Mouse (Mus musculus) left cerebral cortex, postnatal 36 days (tissue): ENCODE measurements at regions not wholly inside any gene's neighbourhood (a gene's known extent, or its start where the extent isn't known, plus 50 kb on each side); places are given as distances from the start of the nearest gene placed in this dataset.

Source experiments
- DNase-seq, 2 experiments: peaks; one replicate each; pipeline ENCODE4 v3.0.0; 2021 to 2022; ENCODE audit warnings: low spot score in 2 of 2, mixed read lengths in 1 of 2
- intact Hi-C: fragments of 180-260 bp; cut with DNase I; formaldehyde crosslinking; loops from one replicate; pipeline ENCODE4 v1.15.1; 2025

DNA sequence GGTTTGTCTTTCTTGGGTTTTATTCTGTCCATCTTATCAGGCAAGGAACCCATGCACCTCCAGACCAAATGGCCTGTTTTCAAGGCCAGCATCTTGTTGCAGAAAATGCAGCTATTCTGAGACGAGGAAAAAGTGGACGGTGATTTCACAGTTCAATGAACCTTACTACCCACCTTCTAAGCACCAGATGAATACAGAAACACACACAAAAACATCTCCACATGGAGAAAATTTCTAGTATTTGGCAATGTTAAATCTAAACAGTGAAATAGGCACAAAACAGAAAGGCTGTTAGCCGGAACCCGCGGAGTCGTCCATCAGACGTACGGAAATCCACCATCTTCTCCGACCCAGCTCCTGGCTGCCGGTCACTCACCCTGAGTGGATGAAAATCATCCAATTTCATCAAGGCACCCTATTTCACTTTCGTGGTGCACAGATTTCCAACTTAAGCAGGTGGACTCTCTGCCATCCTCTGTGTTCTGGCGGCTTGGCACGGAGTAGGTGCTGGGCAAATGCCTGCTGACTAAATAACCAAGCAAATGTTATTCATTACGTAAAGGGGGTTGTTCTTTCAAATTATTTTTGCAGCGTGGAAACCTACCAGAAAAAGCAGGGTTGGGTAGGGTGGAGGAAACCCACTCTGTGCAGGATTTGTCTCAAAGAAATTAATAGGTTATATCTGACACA, 66.1 kb upstream of the Cpsf6 start:
- intact Hi-C loops = no loop called here
- DNase-seq = peak in 1 of 2 experiments; percentile 11

DNA sequence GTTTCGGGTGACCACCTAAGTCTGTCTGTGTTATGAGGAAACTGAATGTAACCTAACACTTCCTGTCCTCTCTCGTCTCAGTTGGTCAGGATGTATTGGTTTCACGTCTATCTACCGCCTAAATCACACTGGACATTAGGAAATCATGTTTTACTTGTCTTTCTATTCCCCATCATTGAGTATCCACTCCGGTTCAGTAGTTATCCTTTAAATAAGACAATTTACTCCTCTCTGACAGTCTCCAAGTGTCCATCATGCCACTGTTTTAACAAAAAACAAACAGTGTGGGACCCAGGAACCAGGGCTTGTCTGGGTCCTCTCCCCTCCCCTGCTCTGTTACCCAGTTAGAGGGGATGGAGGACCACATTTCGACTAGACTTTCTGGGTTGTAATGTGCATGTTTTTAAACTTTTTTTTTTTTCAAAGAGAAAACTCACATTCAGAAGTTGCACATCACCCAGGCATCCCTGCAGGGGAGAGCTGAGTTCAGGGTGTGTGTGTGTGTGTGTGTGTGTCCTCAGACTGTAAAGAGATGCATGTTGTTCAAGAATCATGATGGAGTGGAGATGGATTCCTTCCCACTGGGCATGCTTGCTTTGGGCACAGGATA, 65.5 kb upstream of the Cpsf6 start:
- intact Hi-C loops = no loop called here
- DNase-seq = no peak

DNA sequence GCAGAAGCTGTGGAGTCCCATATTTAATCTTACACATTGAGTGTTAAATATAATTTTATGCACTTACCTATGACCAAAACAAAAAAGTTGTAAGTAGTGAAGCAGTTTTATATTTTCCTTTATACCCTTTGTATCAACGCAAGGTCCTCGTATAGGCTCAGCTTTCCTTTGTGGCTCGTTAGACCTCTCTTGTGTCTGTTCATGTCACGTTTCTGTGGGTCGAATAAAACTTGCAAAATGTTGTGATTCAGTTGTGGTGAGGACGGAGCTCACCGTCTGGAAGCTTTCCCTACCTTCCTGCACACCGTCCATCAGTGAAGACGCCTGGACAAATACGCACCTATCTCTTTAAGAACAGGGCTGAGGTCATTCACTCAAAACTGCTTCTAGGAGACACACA, 64.9 kb upstream of the Cpsf6 start:
- intact Hi-C loops = no loop called here
- no peak for DNase-seq

DNA sequence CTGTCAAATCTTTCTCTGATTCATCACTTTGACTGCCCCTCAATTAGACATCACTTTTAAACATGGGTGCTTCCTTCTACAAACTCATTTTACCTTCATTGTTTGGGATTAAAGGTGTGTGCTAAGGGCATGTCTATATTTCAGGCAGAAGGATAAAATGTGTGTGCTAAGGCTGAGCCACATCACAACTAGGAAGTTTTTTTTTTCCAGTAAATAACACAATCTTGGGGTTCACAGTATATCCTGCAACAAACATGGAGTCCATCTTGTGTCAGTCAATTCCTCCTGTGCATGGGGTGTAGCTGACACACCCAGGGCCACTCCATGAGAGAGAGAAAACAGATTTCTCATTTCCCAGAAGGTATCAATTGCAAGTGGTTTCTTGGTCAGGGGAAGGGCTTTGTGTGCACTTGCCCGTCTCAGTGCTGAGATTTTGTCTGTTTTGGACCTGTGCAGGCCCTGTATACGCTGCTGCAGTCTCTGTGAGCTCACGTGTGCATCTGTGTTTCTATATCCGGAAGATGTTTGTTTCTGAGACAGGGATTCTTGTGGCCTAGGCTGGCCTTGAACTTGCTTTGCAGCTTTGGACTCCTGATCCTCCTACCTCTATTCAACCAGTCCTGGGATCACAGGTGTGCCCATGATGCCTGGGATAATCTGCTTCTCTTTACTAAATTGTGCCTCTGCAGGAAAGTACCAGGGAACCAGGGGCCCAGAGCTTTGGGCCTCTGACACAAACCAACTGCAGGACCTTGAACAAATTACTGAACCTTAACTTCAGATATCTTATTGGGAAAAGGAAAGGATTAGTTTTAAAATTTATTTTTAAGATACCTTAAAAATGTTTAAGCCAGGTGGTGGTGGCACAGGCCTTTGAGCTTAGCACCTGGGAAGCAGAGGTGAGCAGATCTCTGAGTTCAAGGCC, 63.9 kb upstream of the Cpsf6 start:
- no peak for DNase-seq
- intact Hi-C loops = no loop called here

DNA sequence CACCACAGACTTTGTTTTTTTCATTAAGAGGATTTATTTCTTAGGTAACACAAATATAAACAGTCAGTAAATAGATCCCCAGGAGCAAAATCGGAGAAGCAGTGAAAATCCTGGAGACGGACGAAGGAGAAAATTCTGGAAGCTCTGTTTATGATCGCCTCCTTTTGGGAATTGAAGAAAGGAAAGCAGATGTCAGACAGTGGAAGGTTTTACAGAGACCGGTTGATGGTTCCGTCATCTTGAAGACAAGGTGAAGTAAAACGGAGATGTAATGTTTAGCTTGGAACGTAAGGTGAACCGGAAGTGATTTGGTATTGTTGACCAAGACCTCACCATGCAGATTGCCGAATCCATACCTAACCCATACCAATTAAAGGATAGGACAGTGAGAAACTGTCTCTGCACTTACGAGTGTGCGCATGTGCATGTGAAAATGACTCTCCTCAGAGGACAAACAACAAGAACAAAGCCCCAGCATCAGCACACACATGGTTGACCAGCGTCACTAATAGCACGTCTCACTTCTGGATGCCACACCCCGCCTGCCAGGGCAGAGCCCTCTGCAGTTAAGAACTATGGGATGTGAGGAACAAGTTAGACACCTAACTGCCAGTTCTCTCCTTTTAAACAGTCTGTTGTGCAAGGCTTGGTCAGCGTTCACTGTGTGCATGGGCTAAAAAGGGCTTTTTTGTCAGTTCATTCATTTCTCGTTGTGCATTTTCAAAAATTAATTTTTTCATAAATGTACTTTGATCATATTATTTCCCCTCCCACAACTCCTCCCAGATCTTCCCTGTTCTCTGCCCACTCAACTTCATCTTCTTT, 62.4 kb upstream of the Cpsf6 start:
- intact Hi-C loops = no loop called here
- DNase-seq = no peak

DNA sequence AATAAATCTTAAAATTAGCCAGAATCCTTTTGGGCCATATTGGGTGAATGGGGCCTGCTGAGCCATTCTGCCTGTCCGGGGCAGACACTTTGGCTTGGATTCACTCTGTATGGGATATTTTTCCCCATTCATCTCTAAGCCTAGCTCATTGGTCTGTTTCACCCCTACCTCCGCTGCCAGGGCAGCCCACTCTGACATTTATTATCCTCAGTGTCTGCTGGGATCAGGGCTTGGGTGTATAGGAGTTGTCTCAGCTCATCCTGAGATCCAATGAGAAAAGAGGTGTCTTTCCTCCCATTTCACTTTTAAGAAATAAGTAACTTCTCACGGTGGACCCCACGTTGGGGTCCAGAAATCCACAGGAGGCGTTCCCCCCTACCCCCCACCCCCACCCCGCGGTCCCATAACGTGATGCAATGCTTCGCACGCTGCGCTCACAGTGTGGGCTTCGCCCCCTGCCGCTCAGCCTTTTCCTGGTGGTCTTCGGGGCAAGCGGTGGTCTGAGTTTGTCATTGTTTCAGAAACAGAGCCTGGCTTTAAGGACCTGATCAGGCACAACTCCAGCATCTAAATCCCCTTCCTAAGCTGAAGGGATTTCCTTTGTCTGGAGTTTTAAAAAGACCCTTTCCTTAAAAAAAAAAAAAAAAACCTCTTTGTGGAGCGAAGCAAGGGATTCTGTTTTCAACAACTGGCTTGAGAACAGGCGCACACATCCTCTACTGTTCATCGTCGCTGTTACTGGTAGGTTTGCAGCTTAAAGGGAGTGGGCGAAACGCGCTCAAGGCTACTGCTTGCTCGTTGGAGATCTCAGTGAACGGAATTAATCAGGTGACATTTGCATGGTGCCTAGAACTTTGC, 61.5 kb upstream of the Cpsf6 start:
- no peak for DNase-seq
- intact Hi-C loops = no loop called here

DNA sequence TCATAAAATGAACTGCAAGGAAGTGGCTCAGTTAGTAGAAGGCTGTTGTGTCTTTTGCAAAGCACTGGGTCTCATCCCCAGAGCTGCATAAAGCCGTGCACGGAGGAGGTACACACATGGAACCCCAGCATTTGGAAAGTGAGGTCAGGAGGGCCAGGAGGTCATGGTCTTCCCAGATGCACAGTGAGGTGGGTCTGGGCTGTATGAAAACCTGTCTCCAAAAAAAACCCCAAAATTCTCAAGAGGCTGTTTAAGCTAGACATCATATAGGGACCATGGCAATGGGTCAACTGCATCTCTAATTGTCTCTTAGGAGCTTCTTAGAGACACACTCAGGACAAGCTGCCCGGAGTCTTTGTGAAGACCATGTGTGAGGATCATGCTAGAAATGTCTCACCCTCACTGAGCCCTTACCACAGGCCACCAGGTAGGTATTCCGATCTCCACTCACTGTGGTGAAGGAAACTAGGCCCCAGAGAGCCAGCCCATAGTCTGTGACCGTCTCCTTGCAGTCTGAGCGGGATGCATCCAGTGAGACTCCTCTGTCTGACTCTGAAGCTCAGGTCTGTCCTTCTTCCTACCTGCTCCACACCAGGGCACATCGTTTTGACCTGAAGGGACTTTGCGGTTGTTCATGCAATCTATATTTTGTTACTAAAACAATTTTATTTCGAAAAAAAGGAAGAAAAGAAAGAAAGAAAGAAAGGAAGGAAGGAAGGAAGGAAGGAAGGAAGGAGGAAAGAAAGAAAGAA, 60.6 kb upstream of the Cpsf6 start:
- no peak for DNase-seq
- intact Hi-C loops = no loop called here

DNA sequence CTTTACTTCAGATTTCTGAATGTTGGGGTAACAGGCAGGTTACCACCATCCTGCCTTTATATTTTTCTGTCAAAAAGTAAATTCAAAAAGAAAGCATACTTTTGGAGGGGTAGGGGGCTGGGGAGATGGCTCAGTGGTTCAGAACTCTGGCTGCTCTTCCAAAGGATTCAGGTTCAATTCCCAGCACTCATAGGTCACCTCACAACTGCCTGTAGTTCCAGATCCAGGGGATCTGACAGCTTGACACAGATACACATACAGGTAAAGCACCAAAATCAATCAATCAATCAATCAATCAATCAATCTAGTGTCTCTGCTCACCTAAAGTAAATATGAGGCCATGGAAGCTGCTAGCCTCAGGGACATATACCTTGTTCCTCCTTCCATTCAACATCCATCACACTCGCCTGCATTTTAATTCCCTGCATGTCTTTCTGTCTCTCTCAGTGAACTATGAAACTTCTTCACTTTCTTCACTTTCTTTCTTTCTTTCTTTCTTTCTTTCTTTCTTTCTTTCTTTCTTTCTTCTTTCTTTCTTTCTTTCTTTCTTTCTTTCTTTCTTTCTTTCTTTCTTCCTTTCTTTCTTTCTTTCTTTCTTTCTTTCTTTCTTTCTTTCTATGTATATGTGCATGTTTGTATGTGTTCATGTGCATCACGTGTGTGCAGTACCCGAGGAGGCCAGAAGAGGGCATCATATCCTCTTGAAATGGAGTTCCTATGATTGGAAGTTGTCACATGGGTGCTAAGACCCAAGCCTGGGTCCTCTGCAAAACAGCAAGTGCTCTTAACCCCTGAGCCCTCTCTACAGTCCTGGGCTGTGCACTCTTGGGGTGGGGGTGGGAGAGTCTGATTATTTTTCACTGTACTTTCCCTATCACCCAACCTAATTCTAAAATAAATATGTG, 59.6 kb upstream of the Cpsf6 start:
- intact Hi-C loops = loop anchor here (5.0 kb wide), 1 partner anchor 217 kb away; the partner anchor contains the start of gene Yeats4
- DNase-seq = no peak

DNA sequence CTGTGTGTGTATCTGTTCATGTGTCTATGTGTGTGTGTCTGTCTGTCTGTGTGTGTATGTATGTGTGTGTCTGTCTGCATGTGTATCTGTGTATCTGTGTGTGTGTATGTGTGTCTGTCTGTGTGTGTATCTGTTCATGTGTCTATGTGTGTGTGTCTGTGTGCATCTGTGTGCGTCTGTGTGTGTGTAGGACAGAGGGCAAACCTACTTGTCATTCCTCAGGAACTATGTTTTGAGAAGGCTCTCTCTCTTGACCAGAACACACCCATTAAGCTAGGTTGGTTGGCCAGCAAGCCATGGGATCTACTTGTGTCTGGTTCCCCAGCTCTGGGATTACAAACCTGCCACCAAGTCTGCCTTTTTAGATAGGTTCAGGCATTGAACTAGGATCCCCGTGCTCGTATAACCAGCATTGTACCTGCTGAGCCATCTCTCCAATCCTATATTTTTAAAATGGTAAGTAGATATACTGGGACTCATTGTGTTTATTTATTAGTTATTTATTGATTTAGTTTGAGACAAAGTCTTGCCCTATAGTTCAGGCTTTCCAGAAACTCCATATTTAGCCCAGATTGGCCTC, 58.9 kb upstream of the Cpsf6 start:
- no peak for DNase-seq
- intact Hi-C loops = loop anchor here (5.0 kb wide), 1 partner anchor 216 kb away; the partner anchor contains the start of gene Yeats4

DNA sequence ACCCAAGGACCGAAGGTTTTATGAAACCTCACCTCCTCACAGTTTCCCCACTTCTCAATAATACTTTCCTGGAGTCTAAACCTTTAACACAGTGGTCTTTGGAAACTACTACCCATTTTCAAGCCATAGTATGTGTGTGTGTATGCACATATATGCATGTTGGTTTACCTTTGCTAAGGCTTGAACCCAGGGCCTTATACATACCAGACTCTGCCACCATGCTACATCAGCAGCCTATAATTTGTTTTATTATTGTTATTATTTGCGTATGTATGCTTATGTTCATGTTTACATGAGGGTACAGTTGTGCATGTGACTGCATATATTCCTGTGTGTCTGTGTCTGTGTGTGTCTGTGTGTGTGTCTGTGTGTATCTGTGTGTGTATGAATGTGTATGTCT, 58.2 kb upstream of the Cpsf6 start:
- intact Hi-C loops = loop anchor here (5.0 kb wide), 1 partner anchor 216 kb away; the partner anchor contains the start of gene Yeats4
- DNase-seq = no peak

DNA sequence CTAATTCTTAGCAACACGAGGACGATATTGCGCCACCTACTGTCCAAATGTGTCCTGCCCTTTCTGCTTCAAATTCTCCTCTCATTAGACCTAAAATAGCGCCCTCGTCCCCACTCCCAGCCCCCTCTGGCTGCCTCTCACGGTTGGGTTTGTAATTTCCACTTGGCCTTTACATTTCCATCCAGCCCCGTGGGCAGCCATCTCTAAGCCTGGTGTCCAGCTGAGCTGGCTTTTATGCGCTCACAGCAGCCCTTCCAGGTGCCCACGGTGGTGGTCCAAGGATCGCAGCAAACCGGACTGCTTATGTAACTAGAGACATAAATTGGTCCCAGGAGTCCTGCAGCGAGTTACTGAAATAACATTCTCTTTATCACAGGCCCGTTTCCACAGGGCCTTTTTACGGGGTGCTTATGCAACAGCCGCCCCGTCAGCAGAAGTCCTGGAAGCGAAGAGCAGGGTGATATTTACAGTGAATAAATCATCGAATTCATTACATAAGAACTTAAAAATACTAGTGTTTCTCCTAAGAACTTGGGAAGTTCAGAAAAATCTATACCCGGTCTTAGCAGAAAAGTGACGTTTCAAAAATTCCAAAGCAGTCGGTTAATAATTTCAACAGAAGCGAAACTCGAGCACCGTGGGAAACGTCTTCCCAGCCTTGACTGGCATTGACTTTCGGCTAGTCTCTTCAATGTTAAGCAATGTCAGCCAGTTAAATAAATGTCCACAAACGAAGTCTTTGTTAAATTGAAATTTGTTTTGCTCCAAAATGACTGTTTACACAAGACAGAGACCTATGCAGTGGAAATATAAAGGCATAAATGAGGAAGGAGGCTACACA, 57.3 kb upstream of the Cpsf6 start:
- peak; percentile 16 to 48 for DNase-seq
- intact Hi-C loops = loop anchor here (5.0 kb wide), 1 partner anchor 215 kb away; the partner anchor contains the start of gene Yeats4

DNA sequence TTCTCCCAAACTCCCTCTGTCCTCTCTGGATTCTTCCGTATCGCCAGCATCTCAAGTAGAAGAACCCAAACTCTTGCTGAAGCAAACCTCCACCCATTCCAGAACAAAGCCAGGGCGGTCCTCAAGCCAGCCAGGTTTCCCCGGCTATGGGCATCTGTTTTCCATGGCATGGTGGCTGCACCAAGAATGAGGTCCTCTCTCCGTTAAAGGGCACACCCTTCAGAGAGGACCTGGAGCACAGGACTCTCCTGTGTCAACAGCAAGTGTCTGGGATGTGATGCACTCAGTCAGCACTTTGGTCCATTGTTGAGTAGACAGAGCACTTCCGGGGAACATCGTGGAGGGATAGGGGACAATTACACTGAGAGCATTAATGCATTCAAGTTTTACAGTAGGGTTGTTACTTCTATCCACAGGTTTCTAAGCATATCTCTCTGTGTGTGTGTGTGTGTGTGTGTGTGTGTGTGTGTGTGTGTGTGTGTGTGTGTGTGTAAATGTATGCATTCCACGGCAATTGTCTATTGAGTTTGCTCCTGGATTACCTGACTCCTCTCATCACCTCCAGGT, 56.6 kb upstream of the Cpsf6 start:
- no peak for DNase-seq
- intact Hi-C loops = loop anchor here (5.0 kb wide), 1 partner anchor 214 kb away; the partner anchor contains the start of gene Yeats4

DNA sequence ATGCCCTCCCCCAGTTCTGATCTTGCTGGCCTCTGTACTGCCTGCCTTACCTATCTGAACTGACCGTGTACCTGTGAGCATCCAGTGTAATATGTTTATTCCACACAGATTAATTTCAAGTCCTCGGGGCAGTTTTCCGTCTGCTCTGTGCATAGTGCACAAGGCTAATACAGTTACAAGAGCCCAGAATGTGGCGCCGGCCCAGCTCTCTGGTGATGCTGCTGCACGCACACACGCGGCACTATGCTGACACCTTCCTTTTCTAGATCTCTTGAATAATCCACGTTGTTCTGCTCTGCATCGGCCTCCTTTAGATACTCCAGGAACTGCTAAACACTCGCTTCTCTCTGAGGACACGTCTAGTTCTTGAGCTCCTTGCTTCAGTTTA, 55.9 kb upstream of the Cpsf6 start:
- peak in 1 of 2 experiments; percentile 26 for DNase-seq
- intact Hi-C loops = loop anchor here (1.0 to 5.0 kb wide), 3 partner anchors 73 to 213 kb away; partner anchors contain the start of gene Yeats4

DNA sequence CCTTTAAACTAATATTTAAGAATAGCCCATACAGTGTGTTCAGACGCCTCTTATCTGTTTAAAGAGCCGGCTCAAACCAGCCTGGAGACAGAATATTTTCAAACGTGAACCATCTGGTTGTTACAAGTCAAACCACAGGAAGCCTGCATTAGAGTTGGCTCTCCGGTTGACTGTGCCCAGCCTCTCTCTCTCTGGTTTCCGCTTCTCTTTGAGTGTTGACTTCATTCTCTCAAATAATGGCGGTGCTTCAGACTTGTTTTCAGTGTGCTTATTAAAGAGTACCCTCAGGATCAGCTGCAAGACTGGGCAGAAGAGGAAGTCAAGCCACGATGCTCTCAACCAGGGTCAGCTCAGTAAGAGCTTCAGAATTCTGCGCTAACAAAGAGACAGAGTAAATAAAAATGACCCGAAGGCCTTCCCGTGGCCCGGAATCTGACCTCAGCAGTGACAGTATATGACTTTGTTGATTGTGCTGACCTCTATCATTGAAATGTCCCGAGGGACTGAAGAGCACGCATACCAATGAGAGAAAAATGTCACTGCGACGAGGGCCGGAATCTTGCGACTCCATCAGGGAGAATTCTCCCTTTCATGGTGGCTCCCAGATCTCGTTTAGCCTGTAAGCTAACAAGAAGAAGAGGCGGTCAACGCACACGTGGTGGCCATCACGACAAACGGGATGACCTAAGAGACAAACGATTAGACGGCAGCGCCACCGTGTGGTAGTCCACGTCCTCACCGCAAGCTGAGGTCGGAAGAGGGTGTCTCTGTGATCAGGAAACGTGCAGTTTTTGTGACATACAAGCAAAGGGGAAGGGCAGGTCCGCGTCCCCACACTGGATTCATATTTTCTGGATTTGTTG, 55.3 kb upstream of the Cpsf6 start:
- intact Hi-C loops = loop anchor here (1.0 to 5.0 kb wide), 4 partner anchors 58 to 213 kb away; partner anchors contain the start of gene Yeats4
- DNase-seq = peak; percentile 82 to 85
